Mouse (Mus musculus) hindbrain, embryonic 15.5 days (tissue): ENCODE data around the gene Rpp25l. TPM values are rescaled to one million over a fixed set of nuclear protein-coding genes. Genes with fewer than 3 reads are reported as not detected.

ENCODE experiments used
- ATAC-seq: fragments of 200-750 bp; cut with Nextera tagmentation; 2 replicates; pipeline ENCODE4 v1.8.0; 2017; ENCODE audit warnings: low read depth, moderate number of reproducible peaks, moderate TSS enrichment; ENCODE audit not compliant: low FRiP score
- H3K27ac ChIP-seq: fragments of 300-500 bp; sonication (generic); replicated peaks from 2 replicates; pipeline ENCODE4 v1.5.1; 2015; ENCODE audit warnings: mild to moderate bottlenecking, inconsistent platforms
- H3K27me3 ChIP-seq: fragments of 300-500 bp; sonication (generic); 2 replicates; pipeline ENCODE4 v1.6.1; 2015; ENCODE audit warnings: control low read depth, inconsistent platforms
- H3K36me3 ChIP-seq: fragments of 300-500 bp; sonication (generic); 2 replicates; pipeline ENCODE4 v1.6.1; 2015; ENCODE audit warnings: control low read depth, inconsistent platforms
- H3K4me1 ChIP-seq: fragments of 300-500 bp; sonication (generic); replicated peaks from 2 replicates; pipeline ENCODE4 v1.6.1; 2015; ENCODE audit warnings: control low read depth, inconsistent platforms
- H3K4me2 ChIP-seq: fragments of 300-500 bp; sonication (generic); 2 replicates; pipeline ENCODE4 v1.6.1; 2015; ENCODE audit warnings: moderate library complexity, mild to moderate bottlenecking, inconsistent platforms
- H3K4me3 ChIP-seq: fragments of 300-500 bp; sonication (generic); 2 replicates; pipeline ENCODE4 v1.5.1; 2015; ENCODE audit warnings: mild to moderate bottlenecking, inconsistent platforms
- H3K9ac ChIP-seq: fragments of 300-500 bp; sonication (generic); 2 replicates; pipeline ENCODE4 v1.6.1; 2015; ENCODE audit warnings: inconsistent platforms
- H3K9me3 ChIP-seq: fragments of 300-500 bp; sonication (generic); 2 replicates; pipeline ENCODE4 v1.6.1; 2016; ENCODE audit warnings: control low read depth, inconsistent platforms
- WGBS: fragments of 180-500 bp; shearing (Covaris S2); methylation state at CpG from one replicate; pipeline ENCODE4 v1.1.7; 2015; 5-methylcytosine and 5-hydroxymethylcytosine counted together
- polyA plus RNA-seq: library from polyadenylated mRNA; unstranded; fragments of >200 nt; fragmentation: Nextera tagmentation; extraction: Ambion mirVana; gene quantifications from 2 replicates; pipeline ENCODE4 v1.2.1, GENCODE M21; 2015

Gene Rpp25l
- polyA plus RNA-seq, 1 experiment from 2014 or later = 58.8 TPM

DNA sequence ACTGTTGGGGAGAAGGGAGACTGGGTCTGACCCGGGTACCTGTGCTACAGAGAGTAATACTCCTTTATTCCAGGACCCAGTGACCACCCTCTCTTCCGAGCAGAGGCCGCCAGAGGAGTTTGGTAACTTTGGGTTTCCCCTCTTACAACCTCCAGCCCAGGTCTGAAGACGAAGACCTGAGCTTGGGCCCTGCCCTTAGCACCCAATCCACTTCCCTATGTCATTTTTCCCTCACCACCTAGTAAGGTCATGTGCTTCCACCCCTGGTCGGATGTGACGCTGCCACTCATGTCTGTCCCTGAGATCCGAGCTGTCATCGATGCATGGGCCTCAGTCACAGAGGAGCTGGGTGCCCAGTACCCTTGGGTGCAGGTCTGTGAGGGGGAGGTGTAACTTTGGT, 43.1 kb upstream of the Rpp25l start:
- Histone ChIP-seq H3K4me1 (peaks cover 30% of the 10 kb centered on the region), H3K27me3 (no peaks in the 10 kb centered on the region), H3K9me3 (no peaks in the 10 kb centered on the region), H3K27ac (no peak overlapping the region; the same call in 1 of the 2 replicates), H3K4me2 (peak overlapping the region; percentile 89), H3K4me3 (peak overlapping the region; percentile 75), H3K36me3 (0 out of 2 replicates have a peak, but pooled peaks cover 2% of the 10 kb centered on the region), H3K9ac (0 out of 2 replicates have a peak overlapping the region, but pooled peaks have one; percentile 17)
- 0 out of 2 replicates have a peak, but pooled peaks have one; percentile 2 for ATAC-seq
- WGBS = 82% methylated on average over 8 of the region's 8 CpGs

GRCm38 (mm10) chr4:41755338-41756305, 42.3 kb upstream of the Rpp25l start, which contains the start of gene Sigmar1:
TSS of gene Sigmar1 (minus strand) at chr4:41756157.
- Histone ChIP-seq H3K27ac (peak within 1 kb of the TSS; percentile 88), H3K4me3 (peak within 1 kb of the TSS; percentile 75), H3K36me3 (0 out of 2 replicates have a peak, but pooled peaks cover 2% of the 10 kb centered on the region), H3K27me3 (no peaks in the 10 kb centered on the region), H3K9me3 (no peaks in the 10 kb centered on the region), H3K4me2 (peak within 1 kb of the TSS; percentile 89), H3K9ac (peak within 1 kb of the TSS; percentile 70), H3K4me1 (peaks cover 22% of the 10 kb centered on the region)
- under 1% methylated on average over 57 of the region's 57 CpGs for WGBS
- ATAC-seq = peak; percentile 81

- WGBS = 12% methylated on average over 14 of the region's 14 CpGs
- 0 out of 2 replicates have a peak, but pooled peaks cover 2% of the 10 kb centered on the region for H3K27me3 ChIP-seq
- peak within 1 kb of the TSS; percentile 75 for H3K4me3 ChIP-seq
- 0 out of 2 replicates have a peak, but pooled peaks cover 2% of the 10 kb centered on the region for H3K36me3 ChIP-seq
- peaks cover 14% of the 10 kb centered on the region for H3K4me1 ChIP-seq
- H3K9ac ChIP-seq = peak within 1 kb of the TSS; percentile 70
- ATAC-seq = peak; percentile 70
- peak within 1 kb of the TSS; percentile 88 for H3K27ac ChIP-seq
- no peaks in the 10 kb centered on the region for H3K9me3 ChIP-seq
- H3K4me2 ChIP-seq = peak within 1 kb of the TSS; percentile 89
These were observed 41.5 kb upstream of the Rpp25l start, which contains the start of gene Galt for GRCm38 (mm10) chr4:41754797-41755337. TSS of gene Galt (plus strand) at chr4:41755228.

GRCm38 (mm10) chr4:41745021-41745420, 31.7 kb upstream of the Rpp25l start:
- 0 out of 2 replicates have a peak, but pooled peaks cover 4% of the 10 kb centered on the region for H3K27me3 ChIP-seq
- no peak overlapping the region for H3K4me3 ChIP-seq
- no peak overlapping the region for H3K4me2 ChIP-seq
- no peak for ATAC-seq
- H3K36me3 ChIP-seq = no peaks in the 10 kb centered on the region; the same call in 1 of the 2 replicates
- H3K9me3 ChIP-seq = peaks cover 11% of the 10 kb centered on the region; the same call in 1 of the 2 replicates
- H3K9ac ChIP-seq = no peak overlapping the region
- WGBS = 81% methylated on average over 1 of the region's 1 CpGs
- no peak overlapping the region for H3K27ac ChIP-seq
- peaks cover 12% of the 10 kb centered on the region for H3K4me1 ChIP-seq

DNA sequence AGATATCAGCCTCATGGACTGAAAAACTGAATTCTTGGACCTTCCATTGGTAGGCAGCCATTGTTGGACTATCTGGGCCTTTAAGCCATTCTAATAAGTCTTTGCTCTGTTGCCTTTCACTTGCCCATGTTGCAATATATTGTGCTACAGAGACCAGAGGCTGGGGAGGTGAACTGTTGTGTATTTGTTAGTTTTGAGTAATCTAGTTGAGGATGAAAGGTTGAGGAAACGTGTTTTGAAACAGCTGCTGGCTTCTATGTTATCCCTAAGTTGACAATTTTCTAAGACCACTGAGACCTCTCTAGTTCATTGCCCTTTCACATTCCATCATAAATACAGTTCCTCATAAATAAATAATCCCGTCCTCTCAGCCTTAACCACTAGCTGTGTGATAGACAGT, 30.8 kb upstream of the Rpp25l start:
- H3K36me3 ChIP-seq = peaks cover under 1% of the 10 kb centered on the region
- peaks cover 21% of the 10 kb centered on the region for H3K4me1 ChIP-seq
- WGBS = 75% methylated on average over 2 of the region's 2 CpGs
- H3K9me3 ChIP-seq = peaks cover 11% of the 10 kb centered on the region; the same call in 1 of the 2 replicates
- H3K4me2 ChIP-seq = no peak overlapping the region
- H3K9ac ChIP-seq = no peak overlapping the region
- no peak for ATAC-seq
- 0 out of 2 replicates have a peak, but pooled peaks cover 3% of the 10 kb centered on the region for H3K27me3 ChIP-seq
- no peak overlapping the region for H3K27ac ChIP-seq
- no peak overlapping the region for H3K4me3 ChIP-seq

DNA sequence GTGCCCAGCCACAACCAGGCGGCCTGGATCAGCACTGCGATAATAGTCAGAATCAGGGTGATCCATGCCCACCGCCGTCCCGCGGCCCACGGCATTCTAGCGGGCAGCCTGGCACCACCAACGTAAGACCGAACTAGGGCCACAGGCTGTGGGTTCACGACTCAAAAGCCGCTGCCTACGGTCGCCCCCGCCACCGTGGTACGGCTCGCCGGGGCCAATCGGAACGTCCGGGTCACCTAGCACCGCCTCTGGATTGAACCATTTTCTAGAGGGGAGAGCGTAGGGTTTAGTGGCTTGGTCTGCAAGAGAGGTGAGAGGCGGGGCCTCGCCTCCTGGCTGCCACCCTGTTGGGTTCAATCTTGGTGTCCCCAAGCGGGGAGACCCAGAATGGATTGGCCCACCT, 27.8 kb upstream of the Rpp25l start:
- H3K9me3 ChIP-seq = no peaks in the 10 kb centered on the region
- peak overlapping the region; percentile 87 for H3K4me3 ChIP-seq
- WGBS = under 1% methylated on average over 27 of the region's 27 CpGs
- H3K27me3 ChIP-seq = no peaks in the 10 kb centered on the region
- peaks cover 23% of the 10 kb centered on the region for H3K4me1 ChIP-seq
- peak overlapping the region; percentile 90 for H3K27ac ChIP-seq
- ATAC-seq = peak; percentile 96
- H3K36me3 ChIP-seq = peaks cover 9% of the 10 kb centered on the region
- peak overlapping the region; percentile 86 for H3K9ac ChIP-seq
- peak overlapping the region; percentile 87 for H3K4me2 ChIP-seq

DNA sequence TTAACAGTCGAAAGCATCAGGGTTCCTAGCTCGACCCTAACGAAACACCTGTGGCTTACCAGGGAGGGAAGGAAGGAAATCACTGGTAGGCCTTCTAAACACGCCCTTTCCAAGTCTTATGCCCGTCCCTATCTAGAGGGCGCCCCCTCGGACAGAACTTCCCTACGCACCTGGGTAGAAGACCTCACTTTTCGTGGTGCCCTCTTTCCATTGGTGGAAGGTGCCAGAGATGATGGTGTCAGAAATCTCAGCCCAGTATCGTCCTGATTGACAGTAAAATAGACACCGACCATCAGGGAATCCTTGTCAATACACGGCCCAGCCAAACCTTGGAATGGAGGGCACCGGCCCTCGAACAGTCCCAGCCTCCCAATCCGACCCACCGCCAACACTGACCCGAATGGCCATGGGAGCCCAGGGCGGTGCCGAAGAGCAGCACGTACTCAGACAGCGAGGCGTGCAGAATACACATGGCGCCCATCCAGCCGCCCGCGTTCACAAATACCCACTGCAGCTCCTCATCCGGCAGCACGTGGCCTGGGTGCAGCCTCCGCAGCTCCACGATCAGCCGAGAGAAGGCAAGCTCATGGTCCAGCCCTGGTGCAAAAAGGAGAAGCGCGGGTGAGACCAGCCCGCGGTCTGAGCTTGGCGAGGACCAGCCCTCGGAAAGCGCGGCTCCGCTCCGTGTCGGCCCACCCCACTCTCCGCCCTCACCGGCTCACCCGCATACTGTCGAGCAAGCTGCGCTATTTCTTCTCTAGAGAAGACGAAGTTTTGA, 27.2 kb upstream of the Rpp25l start:
- no peaks in the 10 kb centered on the region for H3K9me3 ChIP-seq
- WGBS = under 1% methylated on average over 48 of the region's 48 CpGs
- H3K4me2 ChIP-seq = peak overlapping the region; percentile 87
- H3K27me3 ChIP-seq = no peaks in the 10 kb centered on the region
- peaks cover 23% of the 10 kb centered on the region for H3K4me1 ChIP-seq
- H3K27ac ChIP-seq = peak overlapping the region; percentile 90
- peaks cover 9% of the 10 kb centered on the region for H3K36me3 ChIP-seq
- peak; percentile 89 for ATAC-seq
- H3K4me3 ChIP-seq = peak overlapping the region; percentile 87
- H3K9ac ChIP-seq = peak overlapping the region; percentile 86

DNA sequence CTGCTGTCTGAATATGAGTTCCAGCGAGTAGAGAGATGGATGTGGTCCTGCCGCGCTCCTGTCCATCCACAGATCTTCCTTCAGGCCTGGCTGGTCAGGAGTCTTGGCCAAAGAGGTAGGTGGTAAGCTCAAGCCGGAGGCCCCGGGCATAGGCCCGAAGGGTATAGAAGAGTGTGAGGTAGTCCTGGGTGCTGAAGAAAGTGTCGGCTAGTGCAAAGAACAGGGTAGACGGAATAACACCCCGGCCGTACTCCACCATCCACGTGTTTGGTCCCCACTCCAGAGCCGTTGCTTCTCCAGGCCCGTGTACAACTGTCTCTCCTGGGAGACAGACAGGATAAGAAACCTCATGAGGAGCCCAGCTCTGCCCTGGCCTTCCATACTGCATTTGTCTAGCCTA, 25.9 kb upstream of the Rpp25l start:
- 94% methylated on average over 13 of the region's 13 CpGs for WGBS
- no peak overlapping the region for H3K27ac ChIP-seq
- peaks cover 9% of the 10 kb centered on the region for H3K36me3 ChIP-seq
- no peak for ATAC-seq
- peak overlapping the region; percentile 87; the same call in 1 of the 2 replicates for H3K4me2 ChIP-seq
- H3K4me1 ChIP-seq = peaks cover 23% of the 10 kb centered on the region
- no peaks in the 10 kb centered on the region for H3K27me3 ChIP-seq
- no peak overlapping the region for H3K9ac ChIP-seq
- no peak overlapping the region for H3K4me3 ChIP-seq
- H3K9me3 ChIP-seq = no peaks in the 10 kb centered on the region

DNA sequence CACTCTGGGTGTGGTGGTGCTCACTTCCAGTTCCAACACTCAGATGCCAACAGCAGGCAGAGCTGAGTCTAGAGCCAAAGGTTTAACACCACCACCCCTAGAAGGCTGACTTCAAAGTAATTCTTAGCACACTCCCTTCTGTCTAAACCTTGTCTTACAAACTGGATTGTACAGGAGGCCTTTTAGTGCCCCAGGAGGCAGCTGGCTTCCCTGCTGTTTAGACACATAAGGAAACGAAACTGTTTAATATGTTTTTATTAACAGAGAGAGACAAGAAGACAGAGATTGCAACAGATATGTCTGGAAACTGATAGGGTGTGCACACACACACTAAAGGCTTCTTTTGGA, 24.9 kb upstream of the Rpp25l start:
- Histone ChIP-seq H3K4me2 (no peak overlapping the region), H3K27ac (no peak overlapping the region), H3K4me3 (no peak overlapping the region), H3K9ac (no peak overlapping the region), H3K9me3 (no peaks in the 10 kb centered on the region), H3K36me3 (peaks cover 9% of the 10 kb centered on the region), H3K4me1 (peaks cover 23% of the 10 kb centered on the region), H3K27me3 (peaks cover 8% of the 10 kb centered on the region)
- 67% methylated on average over 1 of the region's 1 CpGs for WGBS
- no peak for ATAC-seq

GRCm38 (mm10) chr4:41737602-41738255, 24.4 kb upstream of the Rpp25l start:
- Histone ChIP-seq H3K4me1 (peaks cover 23% of the 10 kb centered on the region), H3K9me3 (no peaks in the 10 kb centered on the region), H3K9ac (no peak overlapping the region), H3K4me2 (no peak overlapping the region), H3K36me3 (peaks cover 9% of the 10 kb centered on the region), H3K27ac (no peak overlapping the region), H3K27me3 (peaks cover 13% of the 10 kb centered on the region), H3K4me3 (no peak overlapping the region)
- 0 out of 2 replicates have a peak, but pooled peaks have one; percentile 31 for ATAC-seq
- 47% methylated on average over 8 of the region's 8 CpGs for WGBS
